Mouse (Mus musculus): ENCODE measurements around the gene Ctr9. TPM values are rescaled to one million over a fixed set of nuclear protein-coding genes. Genes with fewer than 3 reads are reported as not detected.

The Ctr9 gene
- polyA plus RNA-seq, 1 experiment from 2014 or later: 63.3 TPM

DNA sequence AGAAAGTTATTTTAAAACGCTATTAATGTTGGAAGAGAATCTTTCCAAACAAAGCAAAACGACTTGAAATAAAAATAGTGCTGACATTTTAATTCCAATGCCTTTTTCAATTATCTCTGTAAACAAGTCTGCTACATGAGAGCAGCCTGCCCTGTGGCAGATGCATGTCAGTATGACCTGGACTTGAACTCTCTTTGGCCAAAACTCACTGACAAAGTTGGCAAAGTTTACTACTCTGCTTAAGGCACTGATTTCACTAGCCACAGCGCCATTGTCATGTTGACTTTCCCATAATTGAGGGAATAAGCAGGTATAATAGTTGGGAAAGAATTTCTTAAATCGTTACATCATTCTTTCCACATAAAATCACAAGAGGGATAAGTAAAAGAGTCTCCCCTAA lies 7.9 kb upstream of the Ctr9 start:
- Histone ChIP-seq H3K4me3 (ENCODE audit: low read depth, low read length) (no peak overlapping the region), H3K36me3 (ENCODE audit: control insufficient read depth, insufficient read depth, low read length) (no peaks in the 10 kb centered on the region), H3K4me1 (ENCODE audit: control insufficient read depth, insufficient read depth, low read length) (no peaks in the 10 kb centered on the region), H3K27ac (ENCODE audit: low read length) (no peak overlapping the region), H3K27me3 (ENCODE audit: control insufficient read depth, insufficient read depth, low read length) (no peaks in the 10 kb centered on the region), H3K9ac (replicated peaks; ENCODE audit: low read depth, low read length) (no peak overlapping the region), H3K4me2 (replicated peaks; ENCODE audit: low read depth, low read length) (no peak overlapping the region), H3K9me3 (ENCODE audit: control insufficient read depth, low read depth, low read length) (no peaks in the 10 kb centered on the region)
- WGBS: 58% methylated on average over 4 of the region's 4 CpGs
- no peak for ATAC-seq (ENCODE audit: insufficient number of reproducible peaks, insufficient read depth, low FRiP score, low read depth)

- Histone ChIP-seq H3K27ac (ENCODE audit: low read length) (peak overlapping the region; percentile 61; the same call in 1 of the 2 replicates), H3K9ac (replicated peaks; ENCODE audit: low read depth, low read length) (no peak overlapping the region), H3K4me3 (ENCODE audit: low read depth, low read length) (no peak overlapping the region), H3K36me3 (ENCODE audit: control insufficient read depth, insufficient read depth, low read length) (no peaks in the 10 kb centered on the region), H3K9me3 (ENCODE audit: control insufficient read depth, low read depth, low read length) (no peaks in the 10 kb centered on the region), H3K4me2 (replicated peaks; ENCODE audit: low read depth, low read length) (no peak overlapping the region), H3K4me1 (ENCODE audit: control insufficient read depth, insufficient read depth, low read length) (no peaks in the 10 kb centered on the region), H3K27me3 (ENCODE audit: control insufficient read depth, insufficient read depth, low read length) (no peaks in the 10 kb centered on the region)
- 36% methylated on average over 8 of the region's 8 CpGs for WGBS
- no peak for ATAC-seq (ENCODE audit: insufficient number of reproducible peaks, insufficient read depth, low FRiP score, low read depth)
These were observed 4.6 kb upstream of the Ctr9 start for GRCm38 (mm10) chr7:111024068-111024594.

- ATAC-seq (ENCODE audit: insufficient number of reproducible peaks, insufficient read depth, low FRiP score, low read depth): no peak
- peak overlapping the region; percentile 61; the same call in 1 of the 2 replicates for H3K27ac ChIP-seq (ENCODE audit: low read length)
These were observed 3.8 kb upstream of the Ctr9 start for GRCm38 (mm10) chr7:111024912-111025311.

DNA sequence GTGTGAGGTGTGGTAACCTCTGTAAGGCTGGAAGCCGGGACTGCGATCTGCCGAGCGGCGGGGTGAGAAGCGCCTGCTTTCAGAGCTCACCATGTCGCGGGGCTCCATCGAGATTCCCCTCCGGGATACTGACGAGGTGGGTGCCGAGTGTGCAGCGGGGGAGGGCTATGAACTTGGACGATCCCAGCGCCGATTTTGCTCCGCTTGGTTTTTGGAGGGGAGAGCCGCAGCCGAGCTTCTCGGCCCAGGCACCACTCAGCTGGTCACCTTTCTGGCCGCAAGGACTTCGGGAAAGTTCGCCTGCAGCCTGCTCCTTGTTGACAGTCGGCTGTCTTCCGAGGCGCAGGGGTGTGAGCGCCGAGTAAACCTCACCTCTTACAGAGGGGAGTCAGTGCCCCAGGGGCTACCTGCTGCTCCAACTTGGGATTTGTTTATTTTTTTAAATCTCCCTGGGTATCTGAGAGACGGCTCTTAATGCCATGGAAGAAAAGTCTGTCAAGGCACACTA lies 349 bp downstream of the Ctr9 start:
- peaks cover 6% of the 10 kb centered on the region; the same call in 1 of the 2 replicates for H3K4me1 ChIP-seq (ENCODE audit: control insufficient read depth, insufficient read depth, low read length)
- ATAC-seq (ENCODE audit: insufficient number of reproducible peaks, insufficient read depth, low FRiP score, low read depth): no peak
- H3K4me3 ChIP-seq (ENCODE audit: low read depth, low read length): peak overlapping the region; percentile 93
- under 1% methylated on average over 29 of the region's 29 CpGs for WGBS
- H3K27ac ChIP-seq (ENCODE audit: low read length): peak overlapping the region; percentile 84
- H3K9ac ChIP-seq (replicated peaks; ENCODE audit: low read depth, low read length): peak overlapping the region; percentile 66
- peaks cover 2% of the 10 kb centered on the region for H3K36me3 ChIP-seq (ENCODE audit: control insufficient read depth, insufficient read depth, low read length)
- no peaks in the 10 kb centered on the region for H3K9me3 ChIP-seq (ENCODE audit: control insufficient read depth, low read depth, low read length)
- H3K4me2 ChIP-seq (replicated peaks; ENCODE audit: low read depth, low read length): peak overlapping the region; percentile 87
- no peaks in the 10 kb centered on the region for H3K27me3 ChIP-seq (ENCODE audit: control insufficient read depth, insufficient read depth, low read length)

More at GRCm38 (mm10) chr7:111024912-111025311, 3.8 kb upstream of the Ctr9 start:
- WGBS: 55% methylated on average over 4 of the region's 4 CpGs
- Histone ChIP-seq H3K27me3 (ENCODE audit: control insufficient read depth, insufficient read depth, low read length) (no peaks in the 10 kb centered on the region), H3K36me3 (ENCODE audit: control insufficient read depth, insufficient read depth, low read length) (no peaks in the 10 kb centered on the region), H3K4me2 (replicated peaks; ENCODE audit: low read depth, low read length) (no peak overlapping the region), H3K9me3 (ENCODE audit: control insufficient read depth, low read depth, low read length) (no peaks in the 10 kb centered on the region), H3K4me3 (ENCODE audit: low read depth, low read length) (no peak overlapping the region), H3K4me1 (ENCODE audit: control insufficient read depth, insufficient read depth, low read length) (peaks cover 5% of the 10 kb centered on the region; the same call in 1 of the 2 replicates), H3K9ac (replicated peaks; ENCODE audit: low read depth, low read length) (no peak overlapping the region)

DNA sequence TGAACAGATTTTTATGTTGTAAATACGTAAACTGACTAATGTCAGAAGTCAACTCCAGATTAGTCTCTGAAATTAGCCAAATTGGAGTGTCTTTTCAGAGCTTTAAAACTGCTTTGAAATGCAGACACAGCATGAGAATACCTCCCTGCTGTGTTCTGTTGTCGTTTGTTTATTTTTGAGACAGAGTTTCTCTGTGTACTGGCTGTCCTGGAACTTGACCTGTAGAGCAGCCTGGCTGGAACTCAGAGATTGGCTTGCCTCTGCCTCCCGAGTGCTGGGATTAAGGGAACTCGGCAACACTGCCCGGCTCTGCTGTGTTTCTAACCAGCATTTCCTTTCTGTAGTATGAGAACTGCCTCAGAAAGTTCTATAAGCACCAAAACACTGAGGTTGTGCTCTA lies 20.2 kb downstream of the Ctr9 start:
- Histone ChIP-seq H3K27ac (ENCODE audit: low read length) (no peak overlapping the region), H3K4me1 (ENCODE audit: control insufficient read depth, insufficient read depth, low read length) (no peaks in the 10 kb centered on the region), H3K27me3 (ENCODE audit: control insufficient read depth, insufficient read depth, low read length) (no peaks in the 10 kb centered on the region), H3K4me2 (replicated peaks; ENCODE audit: low read depth, low read length) (no peak overlapping the region), H3K4me3 (ENCODE audit: low read depth, low read length) (no peak overlapping the region), H3K9me3 (ENCODE audit: control insufficient read depth, low read depth, low read length) (no peaks in the 10 kb centered on the region), H3K36me3 (ENCODE audit: control insufficient read depth, insufficient read depth, low read length) (peaks cover 68% of the 10 kb centered on the region), H3K9ac (replicated peaks; ENCODE audit: low read depth, low read length) (no peak overlapping the region)
- no peak for ATAC-seq (ENCODE audit: insufficient number of reproducible peaks, insufficient read depth, low FRiP score, low read depth)
- 87% methylated on average over 5 of the region's 5 CpGs for WGBS

DNA sequence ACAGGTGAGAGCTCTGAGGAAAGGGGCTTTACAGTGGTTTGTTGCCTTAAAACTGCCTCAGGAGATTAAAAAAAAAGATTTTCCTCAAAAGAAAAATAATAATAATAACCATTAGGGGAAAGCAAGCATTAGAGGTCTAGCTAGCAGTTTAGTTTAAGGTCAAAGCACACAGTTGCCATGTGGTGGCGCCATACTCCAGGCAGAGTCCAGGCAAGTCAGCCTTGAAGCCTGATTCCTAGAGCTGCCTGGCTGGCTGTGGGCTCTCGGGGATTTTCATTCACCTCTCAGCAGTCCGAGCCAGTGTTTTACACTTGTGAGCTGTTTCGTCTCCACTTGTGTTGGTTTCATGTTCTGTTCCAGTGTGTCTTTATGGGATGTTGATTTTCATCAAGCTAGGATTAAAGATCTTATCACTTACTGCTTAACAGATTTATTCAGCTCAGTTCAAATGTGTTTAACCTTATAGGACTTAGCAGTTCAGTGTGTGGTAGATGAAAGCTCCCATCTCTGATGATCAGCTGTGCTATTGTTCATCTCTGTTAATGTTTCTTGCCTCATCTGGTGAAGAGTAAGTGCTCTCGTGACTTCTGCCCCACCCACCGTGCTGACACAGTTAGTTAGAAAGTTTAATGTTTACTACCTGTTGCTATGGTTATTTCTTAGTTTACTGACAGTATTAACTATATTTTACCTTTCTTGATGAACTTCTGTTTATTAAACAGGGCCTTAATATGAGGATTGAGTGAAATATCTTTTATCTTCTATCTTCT lies 21.1 kb downstream of the Ctr9 start:
- Histone ChIP-seq H3K4me1 (ENCODE audit: control insufficient read depth, insufficient read depth, low read length) (no peaks in the 10 kb centered on the region), H3K27ac (ENCODE audit: low read length) (no peak overlapping the region), H3K36me3 (ENCODE audit: control insufficient read depth, insufficient read depth, low read length) (peaks cover 67% of the 10 kb centered on the region), H3K9me3 (ENCODE audit: control insufficient read depth, low read depth, low read length) (no peaks in the 10 kb centered on the region), H3K9ac (replicated peaks; ENCODE audit: low read depth, low read length) (no peak overlapping the region), H3K4me3 (ENCODE audit: low read depth, low read length) (no peak overlapping the region), H3K27me3 (ENCODE audit: control insufficient read depth, insufficient read depth, low read length) (no peaks in the 10 kb centered on the region), H3K4me2 (replicated peaks; ENCODE audit: low read depth, low read length) (no peak overlapping the region)
- ATAC-seq (ENCODE audit: insufficient number of reproducible peaks, insufficient read depth, low FRiP score, low read depth): no peak
- 59% methylated on average over 6 of the region's 6 CpGs for WGBS

DNA sequence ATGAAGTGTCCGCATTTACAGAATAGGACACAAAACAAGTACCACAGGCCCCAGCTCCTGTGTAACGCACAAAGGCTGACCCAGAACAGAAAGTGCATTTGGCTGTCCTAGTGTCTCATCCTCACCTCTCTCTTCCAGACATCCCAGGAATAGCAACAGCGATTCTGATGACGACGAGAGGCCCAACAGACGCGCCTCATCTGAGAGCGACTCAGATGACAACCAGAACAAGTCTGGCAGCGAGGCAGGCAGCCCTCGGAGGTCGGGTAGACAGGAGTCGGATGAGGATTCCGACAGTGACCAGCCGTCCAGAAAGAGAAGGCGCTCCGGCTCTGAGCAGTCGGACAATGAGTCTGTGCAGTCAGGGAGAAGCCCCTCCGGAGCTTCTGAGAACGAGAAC lies 26.5 kb downstream of the Ctr9 start:
- H3K27ac ChIP-seq (ENCODE audit: low read length): no peak overlapping the region
- H3K4me2 ChIP-seq (replicated peaks; ENCODE audit: low read depth, low read length): no peak overlapping the region
- peaks cover 52% of the 10 kb centered on the region for H3K36me3 ChIP-seq (ENCODE audit: control insufficient read depth, insufficient read depth, low read length)
- no peaks in the 10 kb centered on the region for H3K4me1 ChIP-seq (ENCODE audit: control insufficient read depth, insufficient read depth, low read length)
- 89% methylated on average over 19 of the region's 19 CpGs for WGBS
- no peak overlapping the region for H3K4me3 ChIP-seq (ENCODE audit: low read depth, low read length)
- H3K27me3 ChIP-seq (ENCODE audit: control insufficient read depth, insufficient read depth, low read length): no peaks in the 10 kb centered on the region
- no peak for ATAC-seq (ENCODE audit: insufficient number of reproducible peaks, insufficient read depth, low FRiP score, low read depth)
- H3K9me3 ChIP-seq (ENCODE audit: control insufficient read depth, low read depth, low read length): no peaks in the 10 kb centered on the region
- H3K9ac ChIP-seq (replicated peaks; ENCODE audit: low read depth, low read length): no peak overlapping the region

DNA sequence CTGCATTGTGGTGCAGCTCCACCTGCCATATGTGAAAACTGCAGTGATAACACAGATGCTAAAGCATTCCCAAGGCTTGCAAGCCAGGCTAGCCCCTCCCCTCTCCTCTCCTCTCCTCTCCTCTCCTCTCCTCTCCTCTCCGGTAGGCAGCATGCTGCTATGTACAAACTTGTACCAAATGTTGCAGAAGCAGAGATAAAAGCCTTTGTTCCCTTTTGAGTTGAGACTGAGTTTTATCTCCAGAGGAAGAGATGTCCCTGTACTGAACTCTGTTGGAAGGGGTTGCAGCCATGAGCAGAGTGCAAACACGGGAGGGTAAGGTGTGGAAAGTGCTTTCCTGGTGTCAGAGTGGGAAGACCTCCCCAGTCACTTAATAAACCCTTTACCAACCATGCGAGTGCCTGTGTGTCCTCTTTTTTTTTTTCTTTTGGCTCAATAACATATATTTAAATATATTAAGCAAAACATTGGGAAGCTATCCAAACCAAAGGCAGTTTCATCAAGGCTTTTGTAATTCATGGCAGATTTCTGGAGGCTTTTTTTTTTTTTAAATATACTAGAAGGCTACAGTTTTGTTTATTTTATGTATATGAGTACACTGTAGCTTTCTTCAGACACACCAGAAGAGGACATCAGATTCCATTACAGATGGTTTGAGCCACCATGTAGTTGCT lies 27.4 kb downstream of the Ctr9 start:
- Histone ChIP-seq H3K36me3 (ENCODE audit: control insufficient read depth, insufficient read depth, low read length) (peaks cover 45% of the 10 kb centered on the region), H3K4me1 (ENCODE audit: control insufficient read depth, insufficient read depth, low read length) (no peaks in the 10 kb centered on the region), H3K27ac (ENCODE audit: low read length) (no peak overlapping the region), H3K27me3 (ENCODE audit: control insufficient read depth, insufficient read depth, low read length) (no peaks in the 10 kb centered on the region), H3K9me3 (ENCODE audit: control insufficient read depth, low read depth, low read length) (no peaks in the 10 kb centered on the region), H3K4me3 (ENCODE audit: low read depth, low read length) (no peak overlapping the region), H3K4me2 (replicated peaks; ENCODE audit: low read depth, low read length) (no peak overlapping the region), H3K9ac (replicated peaks; ENCODE audit: low read depth, low read length) (no peak overlapping the region)
- no peak for ATAC-seq (ENCODE audit: insufficient number of reproducible peaks, insufficient read depth, low FRiP score, low read depth)
- WGBS: 75% methylated on average over 3 of the region's 3 CpGs
